Mouse (Mus musculus) cerebellum, adult 2 months (tissue): ENCODE results near the gene Gm5737. TPM values are rescaled to one million over a fixed set of nuclear protein-coding genes. Genes with fewer than 3 reads are reported as not detected.

Source experiments
- DNase-seq, 2 experiments: peaks; one replicate each; pipeline ENCODE4 v3.0.0; 2021
- H3K27ac ChIP-seq: fragments of 200-500 bp; 2 replicates; pipeline ENCODE4 v1.5.1; 2012; ENCODE audit warnings: low read length, control low read depth, inconsistent platforms; ENCODE audit not compliant: insufficient read depth
- H3K27me3 ChIP-seq: fragments of 200-500 bp; 2 replicates; pipeline ENCODE4 v1.6.1; 2012; ENCODE audit warnings: inconsistent platforms, mild to moderate bottlenecking, low read length, moderate library complexity; ENCODE audit not compliant: control insufficient read depth, insufficient read depth
- H3K4me1 ChIP-seq: fragments of 200-500 bp; 2 replicates; pipeline ENCODE4 v1.6.1; 2011; ENCODE audit warnings: low read length; ENCODE audit not compliant: control insufficient read depth, insufficient read depth
- H3K4me3 ChIP-seq: fragments of 200-500 bp; replicated peaks from 2 replicates; pipeline ENCODE3; 2011; ENCODE audit warnings: mild to moderate bottlenecking, low read depth, low read length, control low read depth; ENCODE audit not compliant: insufficient read depth
- CTCF ChIP-seq: fragments of 200-500 bp; IDR thresholded peaks from 2 replicates; pipeline ENCODE4 v1.5.1; 2011; ENCODE audit warnings: low read depth, mild to moderate bottlenecking, control low read depth, low read length, moderate library complexity, borderline replicate concordance; ENCODE audit not compliant: insufficient read depth
- POLR2A ChIP-seq: fragments of 200-500 bp; IDR thresholded peaks from 2 replicates; pipeline ENCODE4 v1.6.1; 2011; ENCODE audit warnings: low read length, control low read depth, borderline replicate concordance; ENCODE audit not compliant: insufficient read depth
- WGBS: fragments of 180-500 bp; shearing (Covaris S2); methylation state at CpG from one replicate; pipeline ENCODE4 v1.1.7; 2018; 5-methylcytosine and 5-hydroxymethylcytosine counted together
- polyA plus RNA-seq: library from polyadenylated mRNA; depleted of rRNA; stranded (reverse); fragments of >200 nt; gene quantifications from 2 replicates; pipeline ENCODE4 v1.2.3, GENCODE M21; 2012; rRNA removed

Gene Gm5737
- polyA plus RNA-seq = 0.08 TPM in 1 of 2 replicates, not detected in the other

GRCm38 (mm10) chr7:120811834-120812415, at the start of gene Gm5737:
Gm5737 (plus strand) TSS chr7:120812365.
- DNase-seq = no peak
- no peaks in the 10 kb centered on the region for H3K27me3 ChIP-seq
- H3K27ac ChIP-seq = no peak within 1 kb of the TSS
- H3K4me1 ChIP-seq = no peaks in the 10 kb centered on the region
- 79% methylated on average over 6 of the region's 6 CpGs for WGBS
- no peak within 1 kb of the TSS for H3K4me3 ChIP-seq
- TF ChIP-seq CTCF (no peak), POLR2A (no peak)

GRCm38 (mm10) chr7:120767369-120767768, 44.8 kb upstream of the Gm5737 start:
- H3K27ac ChIP-seq = no peak overlapping the region
- no peak for DNase-seq
- TF ChIP-seq CTCF = no peak
- no peak overlapping the region for H3K4me3 ChIP-seq
- no peaks in the 10 kb centered on the region for H3K27me3 ChIP-seq
- no peaks in the 10 kb centered on the region for H3K4me1 ChIP-seq
- 4% methylated on average over 1 of the region's 1 CpGs for WGBS

DNA sequence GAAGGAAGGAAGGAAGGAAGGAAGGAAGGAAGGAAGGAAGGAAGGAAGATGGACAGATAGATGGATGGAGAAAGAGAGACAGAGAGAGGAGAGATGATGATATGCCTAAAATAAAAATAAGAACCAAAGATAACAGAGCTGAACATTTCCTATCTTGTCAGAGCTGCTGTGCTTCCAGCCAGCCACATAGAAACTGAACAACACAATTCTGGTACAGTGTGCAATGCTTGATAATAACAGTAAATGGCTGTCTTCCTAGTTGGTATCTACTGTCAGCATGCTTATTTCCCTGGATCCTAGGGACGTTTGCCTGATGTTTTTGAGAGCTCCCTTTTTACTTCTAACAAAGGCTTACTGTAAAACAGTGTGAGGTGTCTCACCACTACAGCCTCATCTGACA, 40.8 kb upstream of the Gm5737 start:
- TF ChIP-seq CTCF = no peak
- TF ChIP-seq POLR2A = no peak
- Histone ChIP-seq H3K27me3 (no peaks in the 10 kb centered on the region), H3K4me1 (no peaks in the 10 kb centered on the region), H3K4me3 (no peak overlapping the region), H3K27ac (no peak overlapping the region)
- 39% methylated on average over 1 of the region's 1 CpGs for WGBS
- DNase-seq = no peak

GRCm38 (mm10) chr7:120778012-120778411, 34.2 kb upstream of the Gm5737 start:
- Histone ChIP-seq H3K4me1 (no peaks in the 10 kb centered on the region), H3K27me3 (no peaks in the 10 kb centered on the region), H3K27ac (no peak overlapping the region), H3K4me3 (no peak overlapping the region)
- no peak for DNase-seq
- WGBS = 62% methylated on average over 2 of the region's 2 CpGs
- no peak for TF ChIP-seq CTCF

DNA sequence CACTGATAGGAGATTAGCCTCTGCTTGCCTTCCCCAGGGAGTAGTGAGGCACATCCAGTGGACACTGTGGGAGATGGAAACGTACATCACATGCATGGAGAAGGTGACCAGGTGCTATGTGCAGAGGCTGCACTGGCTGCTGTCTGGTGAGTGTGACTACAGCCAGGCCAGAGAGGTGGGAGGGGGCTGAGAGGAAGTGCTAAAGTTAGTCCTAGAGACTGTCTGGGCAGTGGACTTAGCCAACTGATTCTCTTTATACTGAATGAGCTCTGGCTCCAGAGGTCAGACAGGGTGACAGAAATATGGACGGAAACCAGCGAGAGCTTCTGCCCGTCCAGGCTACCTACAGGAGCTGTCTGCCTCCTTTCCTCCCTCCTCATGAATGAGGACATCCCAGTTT, 16.6 kb upstream of the Gm5737 start:
- TF ChIP-seq CTCF (no peak), POLR2A (no peak)
- Histone ChIP-seq H3K27ac (no peak overlapping the region), H3K4me1 (no peaks in the 10 kb centered on the region), H3K4me3 (no peak overlapping the region), H3K27me3 (no peaks in the 10 kb centered on the region)
- WGBS = 67% methylated on average over 4 of the region's 4 CpGs
- DNase-seq = no peak

DNA sequence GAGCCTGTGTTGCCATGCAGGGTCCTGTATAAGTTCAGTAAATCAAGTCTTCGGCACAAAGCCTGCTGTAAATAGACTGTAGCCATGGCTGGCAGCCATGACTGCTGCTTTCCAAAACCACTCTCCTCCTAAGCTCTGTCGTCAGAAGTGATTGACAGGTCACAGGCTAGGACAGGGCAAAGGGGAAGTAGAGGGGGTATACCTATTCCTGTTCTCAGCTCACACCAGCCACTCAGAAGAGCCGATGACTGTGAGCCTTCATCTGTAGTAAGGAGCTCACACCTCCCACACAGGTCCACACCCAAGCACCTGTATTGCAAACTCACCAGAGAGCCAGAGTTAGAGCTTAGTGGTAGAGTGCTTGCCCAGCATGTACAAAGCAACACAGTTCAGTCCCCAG, 15.8 kb upstream of the Gm5737 start:
- H3K27ac ChIP-seq = no peak overlapping the region
- no peak for TF ChIP-seq POLR2A
- no peak for TF ChIP-seq CTCF
- H3K4me1 ChIP-seq = no peaks in the 10 kb centered on the region
- DNase-seq = no peak
- H3K4me3 ChIP-seq = no peak overlapping the region
- 60% methylated on average over 3 of the region's 3 CpGs for WGBS
- H3K27me3 ChIP-seq = no peaks in the 10 kb centered on the region

DNA sequence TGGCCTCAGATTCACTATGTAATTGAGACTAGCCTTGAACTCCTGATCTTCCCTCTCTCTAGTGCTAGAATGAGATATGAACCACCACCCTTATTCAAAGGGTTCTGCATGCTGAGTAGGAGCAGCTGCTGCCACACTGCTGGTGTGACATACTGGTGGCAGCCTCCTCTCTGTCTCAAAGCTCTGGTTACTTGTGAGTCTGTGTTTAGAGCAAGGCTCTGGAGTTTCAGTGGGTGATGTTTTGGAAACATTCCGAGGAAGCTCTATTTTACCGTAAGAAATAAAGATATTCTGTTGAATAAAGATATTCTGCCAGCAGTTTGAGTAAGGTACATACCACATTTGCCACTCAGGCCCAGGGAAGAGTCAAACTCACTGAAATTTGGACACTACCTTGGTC, 8.9 kb upstream of the Gm5737 start:
- Histone ChIP-seq H3K27ac (no peak overlapping the region), H3K27me3 (no peaks in the 10 kb centered on the region), H3K4me1 (no peaks in the 10 kb centered on the region), H3K4me3 (no peak overlapping the region)
- 90% methylated on average over 2 of the region's 2 CpGs for WGBS
- DNase-seq = no peak
- no peak for TF ChIP-seq CTCF

GRCm38 (mm10) chr7:120809705-120810104, 2.5 kb upstream of the Gm5737 start:
- H3K27ac ChIP-seq = no peak overlapping the region
- no peaks in the 10 kb centered on the region for H3K27me3 ChIP-seq
- 8% methylated on average over 27 of the region's 27 CpGs for WGBS
- DNase-seq = peak in 1 of 2 experiments; percentile 20
- TF ChIP-seq CTCF (no peak), POLR2A (no peak)
- no peaks in the 10 kb centered on the region for H3K4me1 ChIP-seq
- H3K4me3 ChIP-seq = peak overlapping the region; percentile 36

- no peak for DNase-seq
- WGBS = 52% methylated on average over 6 of the region's 6 CpGs
- no peak for TF ChIP-seq POLR2A
- no peak for TF ChIP-seq CTCF
- Histone ChIP-seq H3K27ac (no peak overlapping the region), H3K4me1 (peaks cover 3% of the 10 kb centered on the region; the same call in 1 of the 2 replicates), H3K27me3 (no peaks in the 10 kb centered on the region), H3K4me3 (no peak overlapping the region)
Measured at GRCm38 (mm10) chr7:120817552-120817951, 5.4 kb downstream of the Gm5737 start.
